Mouse (Mus musculus): ENCODE results near the gene Slc17a5. TPM values are rescaled to one million over a fixed set of nuclear protein-coding genes. Genes with fewer than 3 reads are reported as not detected.

The Slc17a5 gene
- polyA plus RNA-seq, 1 experiment from 2014 or later: 15.9 TPM

GRCm38 (mm10) chr9:78546944-78547343 is 40.9 kb downstream of the Slc17a5 start:
- ATAC-seq: no peak
- WGBS: 78% methylated on average over 7 of the region's 7 CpGs
- H3K36me3 ChIP-seq (ENCODE audit: control insufficient read depth, insufficient read depth, low read length): no peaks in the 10 kb centered on the region
- no peaks in the 10 kb centered on the region for H3K4me1 ChIP-seq (ENCODE audit: control insufficient read depth, insufficient read depth, low read length)
- H3K4me3 ChIP-seq (ENCODE audit: low read depth, low read length): no peak overlapping the region
- H3K4me2 ChIP-seq (ENCODE audit: low read length): no peak overlapping the region
- H3K9ac ChIP-seq (ENCODE audit: low read depth, low read length): no peak overlapping the region
- H3K27ac ChIP-seq (ENCODE audit: low read length): no peak overlapping the region
- H3K9me3 ChIP-seq (replicated peaks; ENCODE audit: control insufficient read depth, low read length, poor library complexity, severe bottlenecking): no peaks in the 10 kb centered on the region
- no peaks in the 10 kb centered on the region for H3K27me3 ChIP-seq (ENCODE audit: control insufficient read depth, insufficient read depth, low read depth, low read length)

DNA sequence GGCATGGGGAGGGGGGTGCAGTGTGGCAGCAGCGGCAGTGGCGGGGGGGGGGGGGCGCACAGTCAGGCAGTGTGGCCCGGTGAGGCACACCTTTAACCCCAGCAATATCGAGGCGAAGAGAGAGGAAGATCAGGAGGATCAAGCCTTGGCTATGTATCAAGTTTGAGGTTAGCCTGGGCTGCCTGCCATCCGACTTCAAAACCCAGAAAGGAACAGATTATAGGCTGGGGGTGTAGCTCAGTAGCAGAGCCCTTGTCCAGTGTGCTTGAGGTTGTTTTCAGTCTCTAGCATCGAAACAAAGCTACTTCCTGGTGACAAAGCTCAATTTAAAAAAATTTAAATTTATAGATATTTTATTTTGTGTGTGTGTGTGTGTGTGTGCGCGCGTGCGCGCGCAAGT is 46.1 kb downstream of the Slc17a5 start:
- Histone ChIP-seq H3K27ac (ENCODE audit: low read length) (no peak overlapping the region), H3K4me3 (ENCODE audit: low read depth, low read length) (no peak overlapping the region), H3K36me3 (ENCODE audit: control insufficient read depth, insufficient read depth, low read length) (no peaks in the 10 kb centered on the region), H3K4me1 (ENCODE audit: control insufficient read depth, insufficient read depth, low read length) (no peaks in the 10 kb centered on the region), H3K4me2 (ENCODE audit: low read length) (no peak overlapping the region), H3K9ac (ENCODE audit: low read depth, low read length) (no peak overlapping the region), H3K9me3 (replicated peaks; ENCODE audit: control insufficient read depth, low read length, poor library complexity, severe bottlenecking) (no peaks in the 10 kb centered on the region), H3K27me3 (ENCODE audit: control insufficient read depth, insufficient read depth, low read depth, low read length) (no peaks in the 10 kb centered on the region)
- WGBS: 96% methylated on average over 13 of the region's 14 CpGs
- ATAC-seq: no peak

- no peaks in the 10 kb centered on the region for H3K27me3 ChIP-seq (ENCODE audit: control insufficient read depth, insufficient read depth, low read depth, low read length)
- no peak for ATAC-seq
- 78% methylated on average over 6 of the region's 6 CpGs for WGBS
These were observed 49.4 kb downstream of the Slc17a5 start for GRCm38 (mm10) chr9:78538421-78538820.

GRCm38 (mm10) chr9:78537154-78537873 is 50.5 kb downstream of the Slc17a5 start:
- no peaks in the 10 kb centered on the region for H3K4me1 ChIP-seq (ENCODE audit: control insufficient read depth, insufficient read depth, low read length)
- H3K4me3 ChIP-seq (ENCODE audit: low read depth, low read length): no peak overlapping the region
- no peak overlapping the region for H3K27ac ChIP-seq (ENCODE audit: low read length)
- H3K27me3 ChIP-seq (ENCODE audit: control insufficient read depth, insufficient read depth, low read depth, low read length): no peaks in the 10 kb centered on the region
- H3K36me3 ChIP-seq (ENCODE audit: control insufficient read depth, insufficient read depth, low read length): no peaks in the 10 kb centered on the region
- H3K9me3 ChIP-seq (replicated peaks; ENCODE audit: control insufficient read depth, low read length, poor library complexity, severe bottlenecking): no peaks in the 10 kb centered on the region
- WGBS: 80% methylated on average over 9 of the region's 9 CpGs
- no peak overlapping the region for H3K4me2 ChIP-seq (ENCODE audit: low read length)
- peak; percentile 62 for ATAC-seq
- no peak overlapping the region for H3K9ac ChIP-seq (ENCODE audit: low read depth, low read length)

More at GRCm38 (mm10) chr9:78538421-78538820, 49.4 kb downstream of the Slc17a5 start:
- Histone ChIP-seq H3K4me1 (ENCODE audit: control insufficient read depth, insufficient read depth, low read length) (no peaks in the 10 kb centered on the region), H3K4me2 (ENCODE audit: low read length) (no peak overlapping the region), H3K36me3 (ENCODE audit: control insufficient read depth, insufficient read depth, low read length) (no peaks in the 10 kb centered on the region), H3K27ac (ENCODE audit: low read length) (no peak overlapping the region), H3K4me3 (ENCODE audit: low read depth, low read length) (no peak overlapping the region), H3K9ac (ENCODE audit: low read depth, low read length) (no peak overlapping the region), H3K9me3 (replicated peaks; ENCODE audit: control insufficient read depth, low read length, poor library complexity, severe bottlenecking) (no peaks in the 10 kb centered on the region)

- Histone ChIP-seq H3K27ac (ENCODE audit: low read length) (no peak overlapping the region), H3K27me3 (ENCODE audit: control insufficient read depth, insufficient read depth, low read depth, low read length) (no peaks in the 10 kb centered on the region), H3K4me1 (ENCODE audit: control insufficient read depth, insufficient read depth, low read length) (no peaks in the 10 kb centered on the region), H3K4me2 (ENCODE audit: low read length) (no peak overlapping the region), H3K36me3 (ENCODE audit: control insufficient read depth, insufficient read depth, low read length) (no peaks in the 10 kb centered on the region), H3K9ac (ENCODE audit: low read depth, low read length) (no peak overlapping the region), H3K4me3 (ENCODE audit: low read depth, low read length) (no peak overlapping the region), H3K9me3 (replicated peaks; ENCODE audit: control insufficient read depth, low read length, poor library complexity, severe bottlenecking) (no peaks in the 10 kb centered on the region)
- ATAC-seq: no peak
- WGBS: 96% methylated on average over 7 of the region's 7 CpGs
These were observed 53.2 kb downstream of the Slc17a5 start for GRCm38 (mm10) chr9:78534606-78535005.

DNA sequence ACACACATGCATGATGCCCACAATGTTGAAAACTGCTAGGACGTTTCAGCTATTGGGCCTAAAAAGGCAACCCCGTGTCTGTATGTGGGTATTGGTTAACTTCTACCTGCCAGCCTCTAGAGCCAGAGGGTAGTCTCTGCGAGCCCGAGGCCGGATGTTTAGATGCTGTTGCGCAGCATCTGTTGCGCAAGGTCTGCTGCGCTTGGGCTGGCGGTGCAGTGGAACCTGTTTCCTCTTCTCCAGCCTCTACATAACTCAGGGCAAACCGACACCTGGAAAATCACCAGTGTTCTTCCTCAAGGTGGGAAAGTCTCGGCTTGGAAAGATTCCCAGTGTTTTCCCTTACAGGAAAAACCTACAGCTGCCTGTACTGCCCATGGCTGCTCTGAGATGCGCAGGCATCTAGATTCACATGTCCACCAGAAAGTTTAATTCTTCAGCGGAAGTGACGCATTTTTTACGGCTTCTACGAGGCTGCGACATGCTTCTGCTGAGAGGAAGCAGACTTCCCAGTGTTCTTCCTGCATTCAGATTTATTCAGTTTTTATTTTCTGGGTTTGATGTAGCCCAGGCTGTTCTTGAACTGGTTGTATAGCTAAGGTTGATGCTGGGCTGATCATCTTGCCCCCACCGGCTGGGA is 54.4 kb downstream of the Slc17a5 start:
- whole genome bisulfite sequencing: 90% methylated on average over 18 of the region's 18 CpGs
- no peak overlapping the region for H3K4me2 ChIP-seq (ENCODE audit: low read length)
- no peak overlapping the region for H3K9ac ChIP-seq (ENCODE audit: low read depth, low read length)
- H3K9me3 ChIP-seq (replicated peaks; ENCODE audit: control insufficient read depth, low read length, poor library complexity, severe bottlenecking): no peaks in the 10 kb centered on the region
- peaks cover under 1% of the 10 kb centered on the region; the same call in 1 of the 2 replicates for H3K4me1 ChIP-seq (ENCODE audit: control insufficient read depth, insufficient read depth, low read length)
- no peaks in the 10 kb centered on the region for H3K36me3 ChIP-seq (ENCODE audit: control insufficient read depth, insufficient read depth, low read length)
- no peak for ATAC-seq
- no peak overlapping the region for H3K27ac ChIP-seq (ENCODE audit: low read length)
- H3K27me3 ChIP-seq (ENCODE audit: control insufficient read depth, insufficient read depth, low read depth, low read length): no peaks in the 10 kb centered on the region
- no peak overlapping the region for H3K4me3 ChIP-seq (ENCODE audit: low read depth, low read length)

- no peak overlapping the region for H3K27ac ChIP-seq (ENCODE audit: low read length)
- no peaks in the 10 kb centered on the region for H3K36me3 ChIP-seq (ENCODE audit: control insufficient read depth, insufficient read depth, low read length)
- no peak overlapping the region for H3K9ac ChIP-seq (ENCODE audit: low read depth, low read length)
- no peaks in the 10 kb centered on the region for H3K9me3 ChIP-seq (replicated peaks; ENCODE audit: control insufficient read depth, low read length, poor library complexity, severe bottlenecking)
- no peak overlapping the region for H3K4me3 ChIP-seq (ENCODE audit: low read depth, low read length)
- no peak for ATAC-seq
- 80% methylated on average over 9 of the region's 9 CpGs for WGBS
- peaks cover 5% of the 10 kb centered on the region; the same call in 1 of the 2 replicates for H3K4me1 ChIP-seq (ENCODE audit: control insufficient read depth, insufficient read depth, low read length)
- H3K4me2 ChIP-seq (ENCODE audit: low read length): no peak overlapping the region
- no peaks in the 10 kb centered on the region for H3K27me3 ChIP-seq (ENCODE audit: control insufficient read depth, insufficient read depth, low read depth, low read length)
These were observed 55.5 kb downstream of the Slc17a5 start for GRCm38 (mm10) chr9:78532341-78532819.

- Histone ChIP-seq H3K4me2 (ENCODE audit: low read length) (no peak overlapping the region), H3K27ac (ENCODE audit: low read length) (no peak overlapping the region), H3K27me3 (ENCODE audit: control insufficient read depth, insufficient read depth, low read depth, low read length) (no peaks in the 10 kb centered on the region), H3K4me3 (ENCODE audit: low read depth, low read length) (no peak overlapping the region), H3K4me1 (ENCODE audit: control insufficient read depth, insufficient read depth, low read length) (peaks cover 5% of the 10 kb centered on the region; the same call in 1 of the 2 replicates), H3K36me3 (ENCODE audit: control insufficient read depth, insufficient read depth, low read length) (no peaks in the 10 kb centered on the region), H3K9ac (ENCODE audit: low read depth, low read length) (no peak overlapping the region), H3K9me3 (replicated peaks; ENCODE audit: control insufficient read depth, low read length, poor library complexity, severe bottlenecking) (no peaks in the 10 kb centered on the region)
- 58% methylated on average over 5 of the region's 5 CpGs for WGBS
- ATAC-seq: no peak
These were observed 56.0 kb downstream of the Slc17a5 start for GRCm38 (mm10) chr9:78531816-78532215.

DNA sequence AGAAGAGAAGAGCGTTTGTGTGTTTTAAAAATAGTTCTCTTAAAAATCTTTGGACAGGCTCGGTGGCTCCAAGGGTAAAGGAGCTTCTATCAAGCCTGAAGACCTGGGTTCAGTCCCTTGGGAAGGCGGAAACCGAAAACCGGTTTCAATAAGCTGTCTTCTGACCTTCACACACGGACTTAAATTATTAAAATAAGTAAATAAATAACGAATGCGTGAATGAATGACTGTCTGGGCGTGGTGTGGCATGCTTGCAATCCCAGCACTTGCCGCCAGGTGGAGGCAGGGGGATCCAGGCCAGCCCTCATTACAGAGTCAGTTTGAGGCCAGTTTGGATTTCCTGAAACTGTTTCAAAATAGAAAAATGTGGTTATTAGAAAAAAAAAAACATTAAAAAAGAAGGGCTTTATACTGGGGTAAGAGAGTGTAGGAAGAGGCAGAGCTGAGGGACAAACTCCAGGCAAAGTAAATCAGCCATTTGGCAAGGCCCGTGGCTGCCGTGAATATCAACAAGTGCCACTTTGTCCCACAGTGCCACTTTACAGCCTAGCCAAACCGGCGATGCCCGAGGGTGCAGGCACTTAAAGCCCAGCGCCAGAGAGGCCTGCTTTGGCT is 60.0 kb downstream of the Slc17a5 start:
- H3K9ac ChIP-seq (ENCODE audit: low read depth, low read length): peak overlapping the region; percentile 68
- peak overlapping the region; percentile 47 for H3K4me3 ChIP-seq (ENCODE audit: low read depth, low read length)
- H3K4me1 ChIP-seq (ENCODE audit: control insufficient read depth, insufficient read depth, low read length): peaks cover 5% of the 10 kb centered on the region; the same call in 1 of the 2 replicates
- ATAC-seq: peak; percentile 74
- H3K27ac ChIP-seq (ENCODE audit: low read length): peak overlapping the region; percentile 89
- no peaks in the 10 kb centered on the region for H3K9me3 ChIP-seq (replicated peaks; ENCODE audit: control insufficient read depth, low read length, poor library complexity, severe bottlenecking)
- 2% methylated on average over 16 of the region's 16 CpGs for WGBS
- H3K36me3 ChIP-seq (ENCODE audit: control insufficient read depth, insufficient read depth, low read length): no peaks in the 10 kb centered on the region
- H3K27me3 ChIP-seq (ENCODE audit: control insufficient read depth, insufficient read depth, low read depth, low read length): no peaks in the 10 kb centered on the region
- H3K4me2 ChIP-seq (ENCODE audit: low read length): peak overlapping the region; percentile 79
